Mouse (Mus musculus) activated CD4-positive, CD25-positive, alpha-beta regulatory T cell, adult 9 weeks (primary cell): ENCODE results near the gene Trim5. TPM values are rescaled to one million over a fixed set of nuclear protein-coding genes. Genes with fewer than 3 reads are reported as not detected.

Experiments
- polyA plus RNA-seq: library from polyadenylated mRNA; unstranded; fragments of 100-300 nt; shearing (Covaris generic); gene quantifications from one replicate; pipeline ENCODE4 v1.2.1, GENCODE M21; 2017

Gene Trim5
- 34.7 TPM for polyA plus RNA-seq

GRCm38 (mm10) chr7:104287576-104288443 is at the start of gene Trim5:
Trim5 (minus strand) TSS chr7:104288094.

GRCm38 (mm10) chr7:104329171-104329570 is 41.3 kb upstream of the Trim5 start, which contains the start of gene Trim34b:
Trim34b (plus strand) TSS chr7:104329471.

DNA sequence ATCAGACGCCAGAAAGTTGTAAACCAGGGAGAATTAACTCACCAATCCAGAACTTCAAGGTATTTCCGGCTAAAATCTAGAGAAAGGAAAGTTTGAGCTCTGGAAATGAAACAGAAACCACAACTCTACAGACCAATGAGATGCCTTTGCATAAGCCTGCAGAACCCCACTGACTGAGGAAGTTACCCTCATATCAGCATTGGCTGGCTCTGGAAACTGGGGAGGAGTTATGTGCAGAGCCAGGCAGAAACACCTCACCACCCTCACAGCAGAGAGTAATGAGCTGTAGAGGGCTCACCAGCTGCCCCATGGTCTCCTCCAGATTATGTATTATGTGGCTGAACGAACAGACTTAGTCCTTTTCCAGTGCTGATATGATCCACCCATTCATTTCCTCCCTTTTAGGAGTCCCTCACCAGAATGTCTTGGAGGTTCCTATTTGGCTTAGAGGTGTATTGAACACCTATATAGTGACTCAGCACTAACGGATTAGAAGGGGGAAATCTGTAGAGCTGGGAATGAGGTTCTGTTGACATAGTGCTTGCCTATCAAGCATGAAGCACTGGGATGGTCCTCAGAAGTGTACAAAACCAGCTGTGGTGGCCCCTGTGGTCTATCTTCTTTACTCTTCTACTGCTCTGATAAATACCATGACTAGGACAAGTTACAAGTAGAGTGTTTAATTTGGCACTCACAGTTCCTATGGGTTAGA is 27.6 kb upstream of the Trim5 start, which contains the start of gene Trim12a:
TSS of gene Trim12a (minus strand) at position 98 of the 712 bp plus-strand sequence.

DNA sequence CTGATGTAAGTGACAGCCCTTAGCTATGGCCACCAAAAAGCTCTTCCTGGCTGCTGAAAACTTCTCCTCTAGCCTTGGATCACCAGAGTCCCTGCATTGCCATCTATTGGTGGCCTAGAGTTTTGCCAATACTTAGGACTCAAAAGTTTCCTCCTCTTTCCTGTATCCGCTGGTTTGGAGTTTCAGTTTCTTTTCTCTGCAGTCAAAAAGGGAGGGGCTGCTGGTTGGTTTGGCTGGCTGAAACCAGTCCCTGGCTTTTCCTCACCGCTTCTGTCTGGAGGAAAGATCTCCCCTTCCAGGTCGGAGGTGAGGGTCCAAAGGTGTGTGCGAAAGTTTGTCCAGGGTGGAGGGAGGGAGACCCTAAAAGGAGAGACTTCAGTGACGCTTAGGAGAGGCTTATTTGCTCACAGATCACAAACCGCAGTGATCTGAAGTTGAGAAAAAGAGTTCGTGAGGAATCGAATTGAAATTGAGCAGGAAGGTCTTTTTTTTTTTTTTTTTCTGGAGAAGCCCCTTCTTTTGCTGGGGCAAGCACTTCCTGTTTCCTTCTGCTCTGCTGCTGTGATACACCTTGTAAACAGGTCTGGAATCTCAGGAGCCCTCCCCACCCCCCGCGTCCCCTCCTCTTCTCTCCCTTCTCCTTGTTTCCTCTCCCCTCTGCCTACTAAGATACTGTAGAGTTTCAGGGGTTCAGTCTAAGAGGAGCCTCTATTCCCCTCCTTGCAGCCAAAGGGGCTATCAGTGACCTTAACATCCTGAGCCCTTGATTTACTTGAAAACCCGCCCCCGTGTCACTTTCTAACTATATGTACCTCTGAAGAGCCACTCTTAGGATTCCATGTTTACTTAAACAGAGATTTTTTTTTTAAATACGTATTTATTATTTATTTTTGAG is 43.4 kb downstream of the Trim5 start, which contains the start of gene Trim34a:
TSS of gene Trim34a (plus strand) at position 171 of the 895 bp plus-strand sequence.

DNA sequence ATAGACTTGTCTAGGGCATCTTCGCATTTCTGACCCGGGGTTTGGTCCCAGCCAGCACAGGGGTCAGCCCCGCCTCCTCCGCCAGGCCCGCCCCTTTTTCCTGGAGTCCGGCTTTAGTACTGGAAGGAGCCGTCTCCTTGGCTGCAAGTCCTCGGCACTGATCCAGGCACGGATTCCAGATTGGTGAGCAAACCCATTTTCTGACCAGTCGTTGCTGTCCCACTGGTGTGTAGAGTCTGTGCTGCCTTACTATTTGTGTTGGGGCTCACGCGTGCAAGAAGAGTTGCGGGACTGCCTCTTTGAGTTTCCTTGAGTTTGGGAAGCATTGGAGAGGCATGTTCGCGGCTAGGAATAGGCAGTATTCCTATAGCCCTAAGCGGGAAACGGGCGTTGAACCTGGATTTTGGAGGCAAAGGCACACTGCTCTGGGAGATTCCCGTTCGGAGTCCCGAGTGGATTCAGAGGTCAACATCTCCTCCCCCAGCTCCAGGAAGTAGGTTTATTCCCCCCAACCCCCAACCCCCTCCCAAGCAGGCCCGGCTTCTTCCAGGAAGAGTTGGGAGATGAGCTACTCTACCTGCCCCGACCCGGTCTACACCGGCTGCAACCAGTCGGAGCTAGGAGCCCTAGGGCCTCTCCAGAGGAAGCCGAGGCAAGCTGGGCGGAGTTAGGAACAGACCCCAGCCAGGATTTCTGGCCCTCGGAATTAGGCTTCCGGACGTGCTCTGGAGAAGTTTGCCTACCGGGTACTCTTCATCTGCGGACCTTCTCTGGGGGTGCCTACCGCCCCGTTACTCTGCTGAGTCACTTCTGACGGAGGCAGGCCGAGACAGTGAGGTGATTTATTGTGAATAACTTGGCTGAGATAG is 69.0 kb downstream of the Trim5 start, which contains the start of gene Trim6:
TSS of gene Trim6 (plus strand) at position 93 of the 869 bp plus-strand sequence.

Other genes starting within 250 kb of the Trim5 start
- not detected for gene Olfr642, start 235.4 kb downstream of the Trim5 start, polyA plus RNA-seq
- not detected for gene 4930516K23Rik, start 226.6 kb downstream of the Trim5 start, polyA plus RNA-seq
- not detected for gene Olfr644, start 216.2 kb downstream of the Trim5 start, polyA plus RNA-seq
- not detected for gene Olfr645, start 202.6 kb downstream of the Trim5 start, polyA plus RNA-seq
- gene Olfr646, start 183.2 kb downstream of the Trim5 start, polyA plus RNA-seq: not detected
- gene Ubqln5, start 158.3 kb downstream of the Trim5 start, polyA plus RNA-seq: not detected
- gene Olfr643, start 150.7 kb downstream of the Trim5 start, polyA plus RNA-seq: not detected
- not detected for gene Ubqln3, start 144.8 kb downstream of the Trim5 start, polyA plus RNA-seq
- gene Ubqlnl, start 137.5 kb downstream of the Trim5 start, polyA plus RNA-seq: not detected
- not detected for gene Olfm5, start 123.3 kb downstream of the Trim5 start, polyA plus RNA-seq
- not detected for gene Olfr648, start 104.7 kb downstream of the Trim5 start, polyA plus RNA-seq
- not detected for gene Olfr649, start 92.1 kb downstream of the Trim5 start, polyA plus RNA-seq
- 2.1 TPM for gene Trim6, start 69.3 kb downstream of the Trim5 start, polyA plus RNA-seq
- 64.7 TPM for gene Trim34a, start 43.6 kb downstream of the Trim5 start, polyA plus RNA-seq
- gene Trim12a, start 27.4 kb upstream of the Trim5 start, polyA plus RNA-seq: 143 TPM
- gene Trim34b, start 41.4 kb upstream of the Trim5 start, polyA plus RNA-seq: 1.1 TPM
- gene Trim12c, start 65.3 kb upstream of the Trim5 start, polyA plus RNA-seq: 27.4 TPM
- gene Trim30b, start 81.8 kb upstream of the Trim5 start, polyA plus RNA-seq: 1.3 TPM
- gene Trim30c, start 112.7 kb upstream of the Trim5 start, polyA plus RNA-seq: 2.7 TPM
- 76.5 TPM for gene Trim30a, start 177.1 kb upstream of the Trim5 start, polyA plus RNA-seq
- gene Trim30d, start 219.8 kb upstream of the Trim5 start, polyA plus RNA-seq: 30.9 TPM